Mouse (Mus musculus) liver, embryonic 14.5 days (tissue): ENCODE results near the gene Psg16. TPM values are rescaled to one million over a fixed set of nuclear protein-coding genes. Genes with fewer than 3 reads are reported as not detected.

ENCODE experiments used
- ATAC-seq: fragments of 200-750 bp; cut with Nextera tagmentation; 2 replicates; pipeline ENCODE4 v1.8.0; 2017; ENCODE audit warnings: moderate number of reproducible peaks, mild to moderate bottlenecking, moderate library complexity; ENCODE audit not compliant: insufficient read depth
- DNase-seq, 3 experiments: peaks; one replicate each; pipeline ENCODE4 v3.0.0-alpha.2; 2012 to 2013; ENCODE audit warnings: low read depth in 3 of 3, low spot score in 3 of 3
- H3K27ac ChIP-seq: fragments of 300-500 bp; sonication (generic); 2 replicates; pipeline ENCODE4 v1.5.1; 2014; ENCODE audit warnings: moderate library complexity, mild to moderate bottlenecking, control low read depth, inconsistent platforms
- H3K27me3 ChIP-seq: fragments of 300-500 bp; sonication (generic); 2 replicates; pipeline ENCODE4 v1.6.1; 2014; ENCODE audit warnings: mild to moderate bottlenecking, low read length, moderate library complexity; ENCODE audit not compliant: control insufficient read depth, insufficient read depth
- H3K36me3 ChIP-seq: fragments of 300-500 bp; sonication (generic); replicated peaks from 2 replicates; pipeline ENCODE4 v1.6.1; 2014; ENCODE audit warnings: low read depth; ENCODE audit not compliant: control insufficient read depth, insufficient read depth
- H3K4me1 ChIP-seq, 2 experiments: fragments of 200-500 bp in 1 of 2; fragments of 300-500 bp in 1 of 2; sonication (generic) in 1 of 2; replicated peaks; 2 replicates each; pipeline ENCODE4 v1.6.1; 2012 to 2014; ENCODE audit warnings: antibody characterized with exemption in 1 of 2, inconsistent platforms in 1 of 2, low read length in 1 of 2; ENCODE audit not compliant: control insufficient read depth in 2 of 2, insufficient read depth in 2 of 2
- H3K4me2 ChIP-seq: fragments of 300-500 bp; sonication (generic); 2 replicates; pipeline ENCODE4 v1.6.1; 2014; ENCODE audit warnings: low read depth, mild to moderate bottlenecking, control low read depth, moderate library complexity
- H3K4me3 ChIP-seq, 2 experiments: fragments of 200-500 bp in 1 of 2; fragments of 300-500 bp in 1 of 2; sonication (generic) in 1 of 2; 2 replicates each; pipeline ENCODE4 v1.5.1; 2012 to 2014; ENCODE audit warnings: low read depth in 2 of 2, low read length in 2 of 2, mild to moderate bottlenecking in 2 of 2, control low read depth in 1 of 2, inconsistent platforms in 1 of 2, moderate library complexity in 1 of 2; ENCODE audit not compliant: insufficient read depth in 1 of 2
- H3K9ac ChIP-seq: fragments of 300-500 bp; sonication (generic); replicated peaks from 2 replicates; pipeline ENCODE4 v1.6.1; 2014; ENCODE audit warnings: mild to moderate bottlenecking, control low read depth, moderate library complexity
- H3K9me3 ChIP-seq: fragments of 300-500 bp; sonication (generic); 2 replicates; pipeline ENCODE4 v1.6.1; 2016; ENCODE audit warnings: low read length, mixed read lengths; ENCODE audit not compliant: control insufficient read depth
- CTCF ChIP-seq: IDR thresholded peaks from 2 replicates; pipeline ENCODE4 v1.5.1; 2016; ENCODE audit warnings: antibody characterized with exemption, low read depth, control low read depth
- EP300 ChIP-seq: IDR thresholded peaks from 2 replicates; pipeline ENCODE4 v1.6.1; 2016; ENCODE audit warnings: antibody characterized with exemption, low read depth
- WGBS: fragments of 180-500 bp; shearing (Covaris S2); extraction: QIAGEN DNeasy Blood & Tissue Kit; methylation state at CpG from one replicate; pipeline ENCODE4 v1.1.7; 2014; ENCODE audit not compliant: insufficient replicate concordance; 5-methylcytosine and 5-hydroxymethylcytosine counted together
- polyA plus RNA-seq, 2 experiments: library from polyadenylated mRNA; depleted of rRNA in 1 of 2; stranded (reverse) in 1 of 2; unstranded in 1 of 2; fragments of >200 nt; fragmentation: Nextera tagmentation in 1 of 2; extraction: Ambion mirVana in 1 of 2; gene quantifications; 2 replicates each; pipeline versions ENCODE4 v1.2.1 to v1.2.3; 2012 to 2014

Gene Psg16
- polyA plus RNA-seq, 2 experiments: 0.02 to 0.08 TPM

- Histone ChIP-seq H3K27ac (peak overlapping the region; percentile 36), H3K9me3 (no peaks in the 10 kb centered on the region), H3K36me3 (peaks cover 7% of the 10 kb centered on the region), H3K27me3 (no peaks in the 10 kb centered on the region), H3K4me1 (peaks cover 40 to 48% of the 10 kb centered on the region in 2 experiments), H3K4me2 (peak overlapping the region; percentile 100), H3K9ac (peak overlapping the region; percentile 56), H3K4me3 (peak overlapping the region; percentile 44 to 87)
- WGBS: 79% methylated on average over 4 of the region's 4 CpGs
- ATAC-seq: no peak
- no peak for DNase-seq
- TF ChIP-seq EP300 (no peak), CTCF (no peak)
Observed at GRCm38 (mm10) chr7:17055287-17055946, 18.4 kb upstream of the Psg16 start.

- Histone ChIP-seq H3K27me3 (no peaks in the 10 kb centered on the region), H3K27ac (peak overlapping the region; percentile 99), H3K4me1 (peaks cover 43 to 53% of the 10 kb centered on the region in 2 experiments), H3K36me3 (peaks cover 3% of the 10 kb centered on the region; the same call in 1 of the 2 replicates), H3K9me3 (no peaks in the 10 kb centered on the region), H3K4me3 (peak overlapping the region; percentile 74 to 87), H3K4me2 (peak overlapping the region; percentile 100), H3K9ac (peak overlapping the region; percentile 96)
- DNase-seq (peak; percentile 93 to 95 (median 94)), ATAC-seq (peak; percentile 81)
- under 1% methylated on average over 42 of the region's 42 CpGs for WGBS
- TF ChIP-seq EP300: no peak
- no peak for TF ChIP-seq CTCF
Observed at GRCm38 (mm10) chr7:17056081-17056581, 17.7 kb upstream of the Psg16 start.

GRCm38 (mm10) chr7:17056601-17057523 is 17.0 kb upstream of the Psg16 start:
- 7% methylated on average over 14 of the region's 14 CpGs for WGBS
- Histone ChIP-seq H3K4me2 (peak overlapping the region; percentile 100), H3K9ac (peak overlapping the region; percentile 96), H3K36me3 (no peaks in the 10 kb centered on the region; the same call in 1 of the 2 replicates), H3K9me3 (no peaks in the 10 kb centered on the region), H3K4me1 (peaks cover 43 to 56% of the 10 kb centered on the region in 2 experiments), H3K27me3 (no peaks in the 10 kb centered on the region), H3K27ac (peak overlapping the region; percentile 99), H3K4me3 (peak overlapping the region; percentile 74 to 87)
- TF ChIP-seq CTCF: no peak
- TF ChIP-seq EP300: peak; percentile 62
- ATAC-seq (peak; percentile 73), DNase-seq (peak; percentile 77 to 80 (median 80))

GRCm38 (mm10) chr7:17058071-17058689 is 15.7 kb upstream of the Psg16 start:
- WGBS: 1% methylated on average over 16 of the region's 16 CpGs
- H3K4me1 ChIP-seq: peaks cover 49 to 56% of the 10 kb centered on the region in 2 experiments
- DNase-seq (peak in 2 of 3 experiments; percentile 50 to 72), ATAC-seq (peak; percentile 44)
- H3K27me3 ChIP-seq: no peaks in the 10 kb centered on the region; the same call in 1 of the 2 replicates
- H3K4me2 ChIP-seq: peak overlapping the region; percentile 100
- H3K27ac ChIP-seq: peak overlapping the region; percentile 99
- H3K9ac ChIP-seq: peak overlapping the region; percentile 59
- no peaks in the 10 kb centered on the region; the same call in 1 of the 2 replicates for H3K36me3 ChIP-seq
- no peaks in the 10 kb centered on the region for H3K9me3 ChIP-seq
- peak overlapping the region; percentile 7 to 23; a peak in 2 of 4 replicates for H3K4me3 ChIP-seq
- TF ChIP-seq EP300: peak; percentile 33; the same call in 1 of the 2 replicates
- TF ChIP-seq CTCF: peak; percentile 58
